ENCODE assay signal across 16 mouse cellular contexts in the genomic region with DNA sequence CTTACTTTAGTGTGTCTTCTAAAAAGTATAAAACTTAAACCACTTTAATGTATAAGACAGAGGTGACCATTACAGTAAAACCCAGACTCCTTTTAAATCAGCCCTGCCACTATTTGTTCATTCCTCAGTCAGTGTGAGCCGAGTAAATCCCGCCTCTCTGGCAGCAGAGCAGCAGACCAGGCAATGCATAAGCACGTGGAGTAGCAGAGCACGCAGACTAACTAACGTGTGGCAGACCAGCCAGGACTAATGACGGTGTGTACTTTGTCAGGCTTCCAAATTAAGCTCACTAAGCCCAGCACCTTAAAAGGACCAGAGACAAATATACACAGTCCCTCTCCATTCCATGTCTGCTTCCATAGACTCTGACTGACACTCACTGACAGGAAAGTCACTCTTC. TPM values are rescaled to one million over a fixed set of nuclear protein-coding genes. Genes with fewer than 3 reads are reported as not detected.
DNase-seq lines count a peak whose midpoint lies in the region; ATAC-seq and TF ChIP-seq lines count a peak whose summit lies in the region.
"Had no signal": no experiment of that assay in that cellular context is flagged by ENCODE, and none has a peak within 500 bp of the region (broad histone marks: within the 10 kb centered on the region; RNA-seq: fewer than 3 reads in every experiment).

No protein-coding gene starts in this region.

- H3K4me2 ChIP-seq in kidney, embryonic 16.5 days (replicated peaks; ENCODE audit: low read depth, low read length): no peak overlapping the region
- no peak overlapping the region for H3K4me2 ChIP-seq in midbrain, embryonic 13.5 days (replicated peaks)
- H3K4me2 ChIP-seq in intestine, postnatal 0 days (replicated peaks; ENCODE audit: low read depth): no peak overlapping the region
- H3K4me2 ChIP-seq: forebrain, embryonic 15.5 days; limb, embryonic 15.5 days; neural tube, embryonic 13.5 days had no signal

- no peak overlapping the region for H3K4me3 ChIP-seq in kidney, adult 2 months (ENCODE audit: insufficient read depth, low read depth, low read length)
- no peak overlapping the region for H3K4me3 ChIP-seq in kidney, embryonic 16.5 days (ENCODE audit: low read length)
- no peak overlapping the region for H3K4me3 ChIP-seq in midbrain, embryonic 13.5 days (replicated peaks)
- H3K4me3 ChIP-seq in intestine, postnatal 0 days (ENCODE audit: low read depth, low read length): no peak overlapping the region
- H3K4me3 ChIP-seq: forebrain, embryonic 15.5 days; limb, embryonic 15.5 days; megakaryocyte, embryonic 14.5 days; neural tube, embryonic 13.5 days had no signal

- TF ChIP-seq CTCF in kidney, adult 2 months (conservative IDR thresholded peaks at IDR 0.05; ENCODE audit: insufficient read depth, insufficient read length, low read depth, low read length): no peak
- TF ChIP-seq CTCF in intestine, postnatal 0 days (IDR thresholded peaks at IDR 0.05; ENCODE audit: low read depth): no peak

- no peak for ATAC-seq in kidney, embryonic 16.5 days (ENCODE audit: low FRiP score, low TSS enrichment)
- peak; percentile 54; the same call in 1 of the 2 replicates for ATAC-seq in erythroid progenitor cell, adult 5-6 weeks (replicated peaks; ENCODE audit: low FRiP score, poor library complexity, severe bottlenecking)
- no peak for ATAC-seq in midbrain, embryonic 13.5 days
- ATAC-seq in intestine, postnatal 0 days: no peak
- ATAC-seq: CD4-positive, CD25-positive, alpha-beta regulatory T cell, adult 4 months; forebrain, embryonic 15.5 days had no signal

- H3K27ac ChIP-seq in kidney, adult 2 months (ENCODE audit: insufficient read depth, low read depth, low read length): no peak overlapping the region
- no peak overlapping the region for H3K27ac ChIP-seq in kidney, embryonic 16.5 days (ENCODE audit: low read length)
- H3K27ac ChIP-seq in midbrain, embryonic 13.5 days: no peak overlapping the region
- H3K27ac ChIP-seq in intestine, postnatal 0 days (ENCODE audit: low read depth, low read length): no peak overlapping the region
- H3K27ac ChIP-seq: forebrain, embryonic 15.5 days; limb, embryonic 15.5 days; neural tube, embryonic 13.5 days had no signal

- H3K27me3 ChIP-seq in kidney, adult 2 months (replicated peaks; ENCODE audit: control insufficient read depth, insufficient read depth, low read length): no peaks in the 10 kb centered on the region
- H3K27me3 ChIP-seq in kidney, embryonic 16.5 days (ENCODE audit: insufficient read depth, low read length): no peaks in the 10 kb centered on the region
- H3K27me3 ChIP-seq in midbrain, embryonic 13.5 days: no peaks in the 10 kb centered on the region
- no peaks in the 10 kb centered on the region for H3K27me3 ChIP-seq in intestine, postnatal 0 days (replicated peaks; ENCODE audit: control insufficient read depth, insufficient read depth, low read length)
- H3K27me3 ChIP-seq: forebrain, embryonic 15.5 days; limb, embryonic 15.5 days; megakaryocyte, embryonic 14.5 days; neural tube, embryonic 13.5 days had no signal

- WGBS in kidney, adult 2 months: 28% methylated on average over 6 of the region's 6 CpGs
- WGBS in kidney, embryonic 16.5 days: 65% methylated on average over 6 of the region's 6 CpGs
- 87% methylated on average over 6 of the region's 6 CpGs for WGBS in midbrain, embryonic 13.5 days
- WGBS in intestine, postnatal 0 days: 63% methylated on average over 6 of the region's 6 CpGs

- no peak for TF ChIP-seq POLR2A in kidney, adult 2 months (IDR thresholded peaks at IDR 0.05; ENCODE audit: low read depth, low read length)

- DNase-seq in kidney, adult 2 months: peak; percentile 59
- peak; percentile 24 for DNase-seq in adipocyte (ENCODE audit: low spot score)
- DNase-seq in lung, postnatal 25 days (ENCODE audit: low spot score): peak; percentile 21
- DNase-seq: adrenal gland, adult 8-10 months; cerebellum, adult 11-12 months; right cerebral cortex, postnatal 4 days; thymus, adult 18-20 months had no signal

- H3K9me3 ChIP-seq in kidney, embryonic 16.5 days (ENCODE audit: low read length): no peaks in the 10 kb centered on the region
- no peaks in the 10 kb centered on the region for H3K9me3 ChIP-seq in midbrain, embryonic 13.5 days
- H3K9me3 ChIP-seq in intestine, postnatal 0 days (ENCODE audit: control insufficient read depth): no peaks in the 10 kb centered on the region
- H3K9me3 ChIP-seq: forebrain, embryonic 15.5 days; limb, embryonic 15.5 days; megakaryocyte, embryonic 14.5 days; neural tube, embryonic 13.5 days had no signal

- peaks cover 3% of the 10 kb centered on the region; the same call in 1 of the 2 replicates for H3K36me3 ChIP-seq in kidney, adult 2 months (ENCODE audit: control insufficient read depth, insufficient read depth, low read length)
- peaks cover 31% of the 10 kb centered on the region; the same call in 1 of the 2 replicates for H3K36me3 ChIP-seq in kidney, embryonic 16.5 days (ENCODE audit: insufficient read depth, low read length)
- peaks cover 55% of the 10 kb centered on the region for H3K36me3 ChIP-seq in midbrain, embryonic 13.5 days
- peaks cover 18% of the 10 kb centered on the region for H3K36me3 ChIP-seq in intestine, postnatal 0 days (ENCODE audit: control insufficient read depth, insufficient read depth)

- no peaks in the 10 kb centered on the region for H3K4me1 ChIP-seq in kidney, adult 2 months (ENCODE audit: control insufficient read depth, insufficient read depth, low read length)
- H3K4me1 ChIP-seq in kidney, embryonic 16.5 days (ENCODE audit: insufficient read depth, low read length): no peaks in the 10 kb centered on the region
- H3K4me1 ChIP-seq in midbrain, embryonic 13.5 days (replicated peaks): no peaks in the 10 kb centered on the region
- no peaks in the 10 kb centered on the region for H3K4me1 ChIP-seq in intestine, postnatal 0 days (replicated peaks; ENCODE audit: control insufficient read depth, insufficient read depth, low read length)
- H3K4me1 ChIP-seq: forebrain, embryonic 15.5 days; limb, embryonic 15.5 days; megakaryocyte, embryonic 14.5 days; neural tube, embryonic 13.5 days had no signal

- no peak overlapping the region for H3K9ac ChIP-seq in kidney, embryonic 16.5 days (replicated peaks; ENCODE audit: low read length)
- no peak overlapping the region for H3K9ac ChIP-seq in midbrain, embryonic 13.5 days (replicated peaks)
- H3K9ac ChIP-seq in intestine, postnatal 0 days (ENCODE audit: low read depth, low read length): no peak overlapping the region
- H3K9ac ChIP-seq: forebrain, embryonic 15.5 days; limb, embryonic 15.5 days; neural tube, embryonic 13.5 days had no signal

RNA-seq across cellular contexts. Expression of gene Ublcp1, which starts 8.8 kb away (rescaled TPM):
- 18.3 and 18.7 TPM in 2 replicates for polyA plus RNA-seq in kidney, adult 2 months (2012; rRNA removed)
- polyA plus RNA-seq in kidney, embryonic 16.5 days (2015; fragmentation: Nextera tagmentation; extraction: Ambion mirVana): 63.1 and 63.2 TPM in 2 replicates
- 96.9 and 113 TPM in 2 replicates for total RNA-seq in erythroid progenitor cell, adult 5-6 weeks (2015; ENCODE audit: low replicate concordance)
- total RNA-seq in erythroid progenitor cell, adult 5-6 weeks (2017; ENCODE audit: low replicate concordance): 66.6 and 109 TPM in 2 replicates
- polyA plus RNA-seq in midbrain, embryonic 13.5 days (2015; fragmentation: Nextera tagmentation; extraction: Ambion mirVana): 68.5 and 69.6 TPM in 2 replicates
- polyA plus RNA-seq in intestine, postnatal 0 days (2015; fragmentation: Nextera tagmentation; extraction: Ambion mirVana): 43.4 and 43.7 TPM in 2 replicates

RNA-seq across cellular contexts. Expression of gene Rnf145, which starts 57.3 kb away (rescaled TPM):
- polyA plus RNA-seq in kidney, adult 2 months (2012; rRNA removed): 62.1 and 68.7 TPM in 2 replicates
- polyA plus RNA-seq in kidney, embryonic 16.5 days (2015; fragmentation: Nextera tagmentation; extraction: Ambion mirVana): 61.4 and 64.3 TPM in 2 replicates
- 92.2 and 130 TPM in 2 replicates for total RNA-seq in erythroid progenitor cell, adult 5-6 weeks (2015; ENCODE audit: low replicate concordance)
- total RNA-seq in erythroid progenitor cell, adult 5-6 weeks (2017; ENCODE audit: low replicate concordance): 189 and 221 TPM in 2 replicates
- 114 and 127 TPM in 2 replicates for polyA plus RNA-seq in midbrain, embryonic 13.5 days (2015; fragmentation: Nextera tagmentation; extraction: Ambion mirVana)
- 22.8 and 28.2 TPM in 2 replicates for polyA plus RNA-seq in intestine, postnatal 0 days (2015; fragmentation: Nextera tagmentation; extraction: Ambion mirVana)
